Mouse (Mus musculus): ENCODE results near the gene Atp5g2. TPM values are rescaled to one million over a fixed set of nuclear protein-coding genes. Genes with fewer than 3 reads are reported as not detected.

The Atp5g2 gene
- polyA plus RNA-seq, 1 experiment, result 636 TPM

GRCm38 (mm10) chr15:102685791-102686190 is 13.6 kb upstream of the Atp5g2 start:
- 63% methylated on average over 4 of the region's 4 CpGs for WGBS
- TF ChIP-seq POLR2A (IDR thresholded peaks at IDR 0.05; ENCODE audit: low read depth, low read length) (no peak), CTCF (conservative IDR thresholded peaks at IDR 0.05; ENCODE audit: insufficient read depth, insufficient read length, low read depth, low read length) (no peak)
- Histone ChIP-seq H3K4me3 (ENCODE audit: insufficient read depth, low read depth, low read length) (no peak overlapping the region), H3K27me3 (replicated peaks; ENCODE audit: control insufficient read depth, insufficient read depth, low read length) (no peaks in the 10 kb centered on the region), H3K36me3 (ENCODE audit: control insufficient read depth, insufficient read depth, low read length) (no peaks in the 10 kb centered on the region), H3K27ac (ENCODE audit: insufficient read depth, low read depth, low read length) (no peak overlapping the region), H3K4me1 (ENCODE audit: control insufficient read depth, insufficient read depth, low read length) (no peaks in the 10 kb centered on the region)
- DNase-seq, result no peak

- H3K27me3 ChIP-seq (replicated peaks; ENCODE audit: control insufficient read depth, insufficient read depth, low read length), result no peaks in the 10 kb centered on the region
- no peaks in the 10 kb centered on the region for H3K4me1 ChIP-seq (ENCODE audit: control insufficient read depth, insufficient read depth, low read length)
- TF ChIP-seq CTCF (conservative IDR thresholded peaks at IDR 0.05; ENCODE audit: insufficient read depth, insufficient read length, low read depth, low read length), result peak; percentile 57
- no peak for TF ChIP-seq POLR2A (IDR thresholded peaks at IDR 0.05; ENCODE audit: low read depth, low read length)
- DNase-seq, result peak; percentile 14
- H3K36me3 ChIP-seq (ENCODE audit: control insufficient read depth, insufficient read depth, low read length), result no peaks in the 10 kb centered on the region
- WGBS, result 33% methylated on average over 1 of the region's 1 CpGs
- no peak overlapping the region for H3K27ac ChIP-seq (ENCODE audit: insufficient read depth, low read depth, low read length)
- H3K4me3 ChIP-seq (ENCODE audit: insufficient read depth, low read depth, low read length), result no peak overlapping the region
Measured at GRCm38 (mm10) chr15:102683670-102684069, 11.5 kb upstream of the Atp5g2 start.

GRCm38 (mm10) chr15:102676345-102676744 is 4.2 kb upstream of the Atp5g2 start:
- Histone ChIP-seq H3K4me1 (ENCODE audit: control insufficient read depth, insufficient read depth, low read length) (peaks cover 3% of the 10 kb centered on the region; the same call in 1 of the 2 replicates), H3K36me3 (ENCODE audit: control insufficient read depth, insufficient read depth, low read length) (no peaks in the 10 kb centered on the region), H3K4me3 (ENCODE audit: insufficient read depth, low read depth, low read length) (no peak overlapping the region), H3K27ac (ENCODE audit: insufficient read depth, low read depth, low read length) (no peak overlapping the region), H3K27me3 (replicated peaks; ENCODE audit: control insufficient read depth, insufficient read depth, low read length) (no peaks in the 10 kb centered on the region)
- DNase-seq, result no peak
- TF ChIP-seq POLR2A (IDR thresholded peaks at IDR 0.05; ENCODE audit: low read depth, low read length) (no peak), CTCF (conservative IDR thresholded peaks at IDR 0.05; ENCODE audit: insufficient read depth, insufficient read length, low read depth, low read length) (0 out of 2 replicates have a peak, but pooled peaks have one; percentile 17)
- 95% methylated on average over 2 of the region's 2 CpGs for WGBS

- TF ChIP-seq CTCF (conservative IDR thresholded peaks at IDR 0.05; ENCODE audit: insufficient read depth, insufficient read length, low read depth, low read length) (no peak), POLR2A (IDR thresholded peaks at IDR 0.05; ENCODE audit: low read depth, low read length) (peak; percentile 9)
- Histone ChIP-seq H3K27ac (ENCODE audit: insufficient read depth, low read depth, low read length) (peak overlapping the region; percentile 93), H3K27me3 (replicated peaks; ENCODE audit: control insufficient read depth, insufficient read depth, low read length) (no peaks in the 10 kb centered on the region), H3K36me3 (ENCODE audit: control insufficient read depth, insufficient read depth, low read length) (no peaks in the 10 kb centered on the region), H3K4me1 (ENCODE audit: control insufficient read depth, insufficient read depth, low read length) (peaks cover 6% of the 10 kb centered on the region), H3K4me3 (ENCODE audit: insufficient read depth, low read depth, low read length) (peak overlapping the region; percentile 33; the same call in 1 of the 2 replicates)
- 24% methylated on average over 10 of the region's 10 CpGs for WGBS
- peak; percentile 85 for DNase-seq
Measured at GRCm38 (mm10) chr15:102673548-102673947, 1.4 kb upstream of the Atp5g2 start.

GRCm38 (mm10) chr15:102671721-102672214 is 384 bp downstream of the Atp5g2 start:
- H3K4me1 ChIP-seq (ENCODE audit: control insufficient read depth, insufficient read depth, low read length), result peaks cover 6% of the 10 kb centered on the region
- no peaks in the 10 kb centered on the region for H3K36me3 ChIP-seq (ENCODE audit: control insufficient read depth, insufficient read depth, low read length)
- peak; percentile 91 for DNase-seq
- no peaks in the 10 kb centered on the region for H3K27me3 ChIP-seq (replicated peaks; ENCODE audit: control insufficient read depth, insufficient read depth, low read length)
- WGBS, result under 1% methylated on average over 34 of the region's 34 CpGs
- H3K4me3 ChIP-seq (ENCODE audit: insufficient read depth, low read depth, low read length), result peak overlapping the region; percentile 52
- TF ChIP-seq POLR2A (IDR thresholded peaks at IDR 0.05; ENCODE audit: low read depth, low read length) (peak; percentile 83), CTCF (conservative IDR thresholded peaks at IDR 0.05; ENCODE audit: insufficient read depth, insufficient read length, low read depth, low read length) (no peak)
- peak overlapping the region; percentile 95 for H3K27ac ChIP-seq (ENCODE audit: insufficient read depth, low read depth, low read length)

GRCm38 (mm10) chr15:102670767-102671575 is 1.2 kb downstream of the Atp5g2 start:
- Histone ChIP-seq H3K27ac (ENCODE audit: insufficient read depth, low read depth, low read length) (peak overlapping the region; percentile 98), H3K4me1 (ENCODE audit: control insufficient read depth, insufficient read depth, low read length) (peaks cover 6% of the 10 kb centered on the region), H3K36me3 (ENCODE audit: control insufficient read depth, insufficient read depth, low read length) (no peaks in the 10 kb centered on the region), H3K27me3 (replicated peaks; ENCODE audit: control insufficient read depth, insufficient read depth, low read length) (no peaks in the 10 kb centered on the region), H3K4me3 (ENCODE audit: insufficient read depth, low read depth, low read length) (peak overlapping the region; percentile 76)
- under 1% methylated on average over 53 of the region's 53 CpGs for WGBS
- DNase-seq, result peak; percentile 99
- TF ChIP-seq CTCF (conservative IDR thresholded peaks at IDR 0.05; ENCODE audit: insufficient read depth, insufficient read length, low read depth, low read length) (peak; percentile 100), POLR2A (IDR thresholded peaks at IDR 0.05; ENCODE audit: low read depth, low read length) (peak; percentile 64)

GRCm38 (mm10) chr15:102670281-102670680 is 1.9 kb downstream of the Atp5g2 start:
- peak; percentile 68 for DNase-seq
- TF ChIP-seq CTCF (conservative IDR thresholded peaks at IDR 0.05; ENCODE audit: insufficient read depth, insufficient read length, low read depth, low read length) (no peak), POLR2A (IDR thresholded peaks at IDR 0.05; ENCODE audit: low read depth, low read length) (no peak)
- H3K27ac ChIP-seq (ENCODE audit: insufficient read depth, low read depth, low read length), result peak overlapping the region; percentile 98
- peaks cover 6% of the 10 kb centered on the region for H3K4me1 ChIP-seq (ENCODE audit: control insufficient read depth, insufficient read depth, low read length)
- H3K4me3 ChIP-seq (ENCODE audit: insufficient read depth, low read depth, low read length), result peak overlapping the region; percentile 76
- H3K27me3 ChIP-seq (replicated peaks; ENCODE audit: control insufficient read depth, insufficient read depth, low read length), result no peaks in the 10 kb centered on the region
- H3K36me3 ChIP-seq (ENCODE audit: control insufficient read depth, insufficient read depth, low read length), result no peaks in the 10 kb centered on the region
- WGBS, result 3% methylated on average over 6 of the region's 6 CpGs

All from kidney, adult 2 months (tissue).